Mouse (Mus musculus): ENCODE measurements around the gene Jag2.

GRCm38 (mm10) chr12:112868178-112869087, 61.1 kb downstream of the Jag2 start, which contains the start of gene Gpr132:
- TF ChIP-seq ZC3H11A (IDR thresholded peaks at IDR 0.05; ENCODE audit: borderline replicate concordance, low read depth, low read length) (no peak), MAFK (IDR thresholded peaks at IDR 0.05; ENCODE audit: insufficient read depth, low read depth, low read length) (no peak), CHD2 (IDR thresholded peaks at IDR 0.05; ENCODE audit: low read depth, low read length) (no peak), ZNF384 (IDR thresholded peaks at IDR 0.05; ENCODE audit: low read depth, low read length) (no peak), HCFC1 (IDR thresholded peaks at IDR 0.05; ENCODE audit: borderline replicate concordance, insufficient read depth, low read length) (no peak)

All from ES-E14 (cell line).